Mouse (Mus musculus) stomach, postnatal 0 days (tissue): ENCODE data around the gene Vash2. TPM values are rescaled to one million over a fixed set of nuclear protein-coding genes. Genes with fewer than 3 reads are reported as not detected.
A peak's percentile ranks its signal among the peaks of the same experiment; 100 is the strongest.

Experiments used
- ATAC-seq: fragments of 200-750 bp; cut with Nextera tagmentation; 2 replicates; pipeline ENCODE4 v1.8.0; 2017; ENCODE audit not compliant: low FRiP score, low TSS enrichment
- DNase-seq: peaks from one replicate; pipeline ENCODE4 v3.0.0-alpha.2; 2016; ENCODE audit warnings: low spot score
- H3K27ac ChIP-seq: fragments of 300-500 bp; sonication (generic); replicated peaks from 2 replicates; pipeline ENCODE4 v1.5.1; 2014; ENCODE audit warnings: mild to moderate bottlenecking, control low read depth
- H3K27me3 ChIP-seq: fragments of 300-500 bp; sonication (generic); 2 replicates; pipeline ENCODE4 v1.6.1; 2014; ENCODE audit warnings: low read length; ENCODE audit not compliant: control insufficient read depth, insufficient read depth
- H3K36me3 ChIP-seq: fragments of 300-500 bp; sonication (generic); 2 replicates; pipeline ENCODE4 v1.6.1; 2014; ENCODE audit warnings: low read length, mixed read lengths; ENCODE audit not compliant: control insufficient read depth, insufficient read depth
- H3K4me1 ChIP-seq: fragments of 300-500 bp; sonication (generic); replicated peaks from 2 replicates; pipeline ENCODE4 v1.6.1; 2014; ENCODE audit warnings: antibody characterized with exemption; ENCODE audit not compliant: control insufficient read depth, insufficient read depth
- H3K4me2 ChIP-seq: fragments of 300-500 bp; sonication (generic); replicated peaks from 2 replicates; pipeline ENCODE4 v1.6.1; 2014; ENCODE audit warnings: low read depth, mild to moderate bottlenecking, control low read depth, moderate library complexity
- H3K4me3 ChIP-seq: fragments of 300-500 bp; sonication (generic); 2 replicates; pipeline ENCODE4 v1.5.1; 2014; ENCODE audit warnings: low read depth, low read length, control low read depth
- H3K9ac ChIP-seq: fragments of 300-500 bp; sonication (generic); 2 replicates; pipeline ENCODE4 v1.6.1; 2014; ENCODE audit warnings: mild to moderate bottlenecking, low read length, control low read depth, mixed read lengths
- H3K9me3 ChIP-seq: fragments of 300-500 bp; sonication (generic); 2 replicates; pipeline ENCODE4 v1.6.1; 2016; ENCODE audit warnings: low read length; ENCODE audit not compliant: control insufficient read depth
- CTCF ChIP-seq: IDR thresholded peaks from 2 replicates; pipeline ENCODE4 v1.5.1; 2016; ENCODE audit warnings: antibody characterized with exemption, low read depth, mild to moderate bottlenecking, moderate library complexity
- EP300 ChIP-seq: optimal IDR thresholded peaks from 2 replicates; pipeline ENCODE3; 2016; ENCODE audit warnings: antibody characterized with exemption
- WGBS: fragments of 180-500 bp; shearing (Covaris S2); extraction: QIAGEN DNeasy Blood & Tissue Kit; methylation state at CpG from one replicate; pipeline ENCODE4 v1.1.7; 2014; 5-methylcytosine and 5-hydroxymethylcytosine counted together
- polyA plus RNA-seq: library from polyadenylated mRNA; unstranded; fragments of >200 nt; fragmentation: Nextera tagmentation; extraction: Ambion mirVana; gene quantifications from 2 replicates; pipeline ENCODE4 v1.2.1, GENCODE M21; 2015

Vash2 gene
- polyA plus RNA-seq, 1 experiment from 2014 or later, result 3.8 TPM

DNA sequence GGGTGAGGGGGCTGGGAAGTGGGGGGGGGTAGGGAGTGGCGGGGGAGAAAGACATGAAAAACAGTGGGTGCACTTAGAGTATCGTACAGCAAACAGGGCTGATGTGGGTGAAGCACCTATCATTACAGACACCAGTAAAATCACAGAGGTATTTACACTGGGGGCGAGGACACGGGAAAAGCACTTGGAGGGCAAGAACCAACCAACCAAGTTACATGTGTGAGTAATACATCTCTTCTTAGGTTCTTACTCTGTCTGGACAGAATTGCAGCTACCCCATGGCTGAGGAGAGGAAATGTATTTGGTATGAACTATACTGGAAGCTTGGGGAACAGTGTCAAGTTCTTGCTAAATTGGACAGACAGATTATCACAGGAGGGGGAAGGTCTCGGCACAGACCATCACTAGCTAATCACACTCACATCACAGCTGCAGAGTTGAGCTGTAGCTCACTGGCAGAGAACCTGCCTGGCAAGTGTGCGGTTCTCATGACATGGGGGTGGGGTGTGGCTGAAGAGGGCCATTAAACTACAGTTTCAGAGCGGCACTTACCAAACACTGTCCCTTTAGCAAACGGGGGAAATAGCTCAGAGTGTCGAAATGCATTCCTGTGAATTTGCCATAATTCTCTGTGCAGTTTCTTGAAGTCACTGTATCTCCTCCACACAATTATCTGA lies 80.1 kb downstream of the Vash2 start:
- Histone ChIP-seq H3K27ac (peak overlapping the region; percentile 14; the same call in 1 of the 2 replicates), H3K4me2 (no peak overlapping the region), H3K36me3 (no peaks in the 10 kb centered on the region; the same call in 1 of the 2 replicates), H3K4me1 (no peaks in the 10 kb centered on the region), H3K9me3 (no peaks in the 10 kb centered on the region), H3K4me3 (no peak overlapping the region), H3K27me3 (no peaks in the 10 kb centered on the region), H3K9ac (no peak overlapping the region)
- WGBS, result 48% methylated on average over 9 of the region's 9 CpGs
- 0 out of 2 replicates have a peak, but pooled peaks have one; percentile 53 for ATAC-seq
- TF ChIP-seq CTCF (no peak), EP300 (no peak)
- no peak for DNase-seq

DNA sequence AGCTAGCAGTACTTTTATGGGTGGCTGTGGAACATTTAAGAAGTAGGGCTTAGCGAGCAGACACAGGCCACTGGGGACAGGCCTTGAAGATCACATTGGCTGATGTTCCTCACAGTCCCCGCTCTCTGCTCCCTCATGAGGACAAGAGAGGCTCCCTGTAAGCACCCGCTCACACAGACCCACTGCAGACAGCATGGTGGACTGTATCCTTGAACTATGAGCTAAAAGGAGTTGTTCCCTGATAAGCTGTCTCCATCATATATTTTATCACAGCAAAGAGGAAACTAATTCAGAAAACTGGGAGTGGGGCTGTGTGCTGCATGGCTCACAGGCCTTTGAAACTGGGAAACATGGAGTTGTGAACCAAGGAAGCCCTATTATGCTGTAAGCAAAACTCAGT lies 80.9 kb downstream of the Vash2 start:
- Histone ChIP-seq H3K36me3 (no peaks in the 10 kb centered on the region; the same call in 1 of the 2 replicates), H3K27me3 (no peaks in the 10 kb centered on the region), H3K4me1 (no peaks in the 10 kb centered on the region), H3K4me3 (no peak overlapping the region), H3K9me3 (no peaks in the 10 kb centered on the region), H3K27ac (no peak overlapping the region), H3K9ac (no peak overlapping the region), H3K4me2 (no peak overlapping the region)
- DNase-seq, result no peak
- 96% methylated on average over 3 of the region's 3 CpGs for WGBS
- TF ChIP-seq CTCF (no peak), EP300 (no peak)
- ATAC-seq, result no peak

Other genes with a start within 250 kb of the Vash2 start
- 4.5 TPM in 2 replicates for gene Rps6kc1, start 67.5 kb downstream of the Vash2 start, polyA plus RNA-seq
- gene Angel2, start 54.2 kb downstream of the Vash2 start, polyA plus RNA-seq, result 20.5 and 22.0 TPM in 2 replicates
- gene Flvcr1, start 46.9 kb upstream of the Vash2 start, polyA plus RNA-seq, result 2.9 and 3.2 TPM in 2 replicates
- gene Spata45, start 57.3 kb upstream of the Vash2 start, polyA plus RNA-seq, result not detected in 2 replicates
- gene Tatdn3, start 83.6 kb upstream of the Vash2 start, polyA plus RNA-seq, result 8.9 and 11.7 TPM in 2 replicates
- gene Nsl1, start 83.7 kb upstream of the Vash2 start, polyA plus RNA-seq, result 3.5 and 5.2 TPM in 2 replicates
- 5.0 and 5.7 TPM in 2 replicates for gene Batf3, start 118.6 kb upstream of the Vash2 start, polyA plus RNA-seq
- gene Fam71a, start 185.5 kb upstream of the Vash2 start, polyA plus RNA-seq, result 0.04 TPM in 1 of 2 replicates, not detected in the other
- gene Atf3, start 238.7 kb upstream of the Vash2 start, polyA plus RNA-seq, result 6.5 and 11.1 TPM in 2 replicates